Mouse (Mus musculus) spleen, postnatal 10 days (tissue): ENCODE measurements around the gene Nrxn1.

Source experiments
- DNase-seq, 2 experiments: peaks; one replicate each; pipeline ENCODE4 v3.0.0; 2021 to 2022; ENCODE audit warnings: low spot score in 2 of 2

The Nrxn1 gene

DNA sequence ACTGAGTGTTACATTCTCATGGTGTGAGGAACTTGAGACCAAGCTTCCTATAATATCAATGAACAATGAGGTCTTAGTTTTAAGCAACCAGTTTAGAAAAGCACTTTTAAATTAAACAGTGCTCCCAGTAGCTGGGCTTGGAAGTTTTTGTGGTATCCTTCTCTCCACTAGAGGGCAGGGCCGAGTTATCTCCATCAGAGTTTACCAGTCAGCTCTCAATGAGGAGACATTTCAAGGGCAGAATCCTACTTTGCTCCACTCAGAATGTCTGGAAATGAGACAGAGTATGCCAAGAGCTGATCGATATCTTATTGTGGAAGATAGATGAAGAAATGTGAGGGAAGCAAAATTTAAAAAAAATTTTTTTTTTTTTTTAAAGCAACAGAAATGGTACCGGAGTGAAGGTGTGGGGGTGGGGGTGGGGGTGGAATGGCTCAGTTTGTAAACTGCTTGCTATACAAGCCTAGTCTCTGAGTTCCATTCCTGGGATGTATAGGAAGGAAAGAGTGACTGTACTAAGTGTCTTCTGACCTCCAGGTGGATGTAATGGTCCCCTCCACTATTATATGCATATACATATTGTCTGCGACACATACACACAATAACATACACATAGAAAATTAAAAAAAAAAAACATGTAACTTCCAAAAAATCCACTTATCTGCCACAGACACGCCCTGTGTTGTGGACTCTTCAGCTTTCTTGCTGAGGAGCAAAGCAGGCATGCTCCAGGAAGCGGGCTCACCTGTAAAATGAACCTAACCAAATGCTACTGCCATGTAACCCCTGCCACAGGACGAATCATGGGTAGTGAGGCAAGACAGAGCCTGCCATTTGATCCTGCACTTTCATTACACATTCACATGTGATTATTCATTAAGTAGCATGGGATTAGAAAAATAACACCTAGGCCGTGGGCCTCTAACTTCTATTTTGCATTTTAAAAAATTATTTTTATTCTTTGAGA, 283.4 kb downstream of the Nrxn1 start:
- peak in 1 of 2 experiments; percentile 23 for DNase-seq

GRCm38 (mm10) chr17:90808256-90808655, 284.6 kb downstream of the Nrxn1 start:
- no peak for DNase-seq

GRCm38 (mm10) chr17:90807199-90807598, 285.7 kb downstream of the Nrxn1 start:
- no peak for DNase-seq

GRCm38 (mm10) chr17:90798689-90799088, 294.2 kb downstream of the Nrxn1 start:
- DNase-seq, result no peak

- no peak for DNase-seq
Measured at GRCm38 (mm10) chr17:90797659-90798288, 295.1 kb downstream of the Nrxn1 start.

DNA sequence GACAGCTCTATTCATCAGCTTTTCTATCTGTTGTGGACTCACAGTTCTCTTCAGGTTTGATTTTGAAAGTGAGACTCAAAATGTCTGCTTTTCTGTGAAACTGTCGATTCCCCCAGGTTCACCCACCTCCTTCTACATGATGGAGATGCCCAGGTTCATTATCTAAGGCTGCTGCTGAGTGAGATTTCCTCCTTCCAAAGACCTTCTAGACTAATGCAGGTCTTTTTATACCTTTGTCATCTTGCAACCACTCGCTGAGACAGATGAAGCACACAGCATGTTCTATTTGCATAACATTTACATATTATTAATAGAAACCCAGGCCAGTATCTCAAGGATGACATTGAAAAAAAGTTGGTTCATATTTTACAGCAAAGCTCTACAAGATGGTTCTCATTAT, 295.9 kb downstream of the Nrxn1 start:
- DNase-seq, result no peak

DNA sequence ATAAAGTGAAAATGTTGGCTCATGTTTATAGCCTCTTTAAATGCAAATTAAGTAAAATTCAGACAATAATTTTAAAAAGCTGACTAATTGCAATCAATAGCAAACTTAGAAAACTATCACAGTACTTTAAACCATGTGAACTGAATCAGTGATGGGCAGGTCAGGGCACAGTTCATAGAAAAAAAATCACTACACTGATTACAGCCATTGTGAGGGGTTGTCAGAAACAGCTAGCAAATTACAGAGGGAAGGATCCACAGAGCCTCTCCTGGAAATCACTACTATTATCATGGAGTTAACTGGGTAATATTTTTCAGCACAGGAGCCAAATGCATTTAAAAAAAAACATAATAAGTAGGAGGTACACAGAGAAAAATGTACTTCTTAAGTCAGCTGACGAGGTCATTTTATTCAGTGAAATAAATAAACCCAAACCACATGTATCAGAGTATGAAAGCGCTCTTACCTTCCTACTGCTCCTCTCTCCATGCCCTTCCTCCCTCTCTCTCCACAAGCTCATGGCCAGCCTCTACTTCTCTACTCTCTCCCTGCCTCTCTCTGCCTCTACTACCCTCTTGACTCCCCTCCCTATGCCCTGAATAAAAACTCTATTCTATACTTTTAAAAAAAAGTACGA, 304.3 kb downstream of the Nrxn1 start:
- no peak for DNase-seq

GRCm38 (mm10) chr17:90788040-90788439, 304.8 kb downstream of the Nrxn1 start:
- no peak for DNase-seq

GRCm38 (mm10) chr17:90787121-90787788, 305.6 kb downstream of the Nrxn1 start:
- no peak for DNase-seq

GRCm38 (mm10) chr17:90780481-90780880, 312.4 kb downstream of the Nrxn1 start:
- DNase-seq, result no peak

DNA sequence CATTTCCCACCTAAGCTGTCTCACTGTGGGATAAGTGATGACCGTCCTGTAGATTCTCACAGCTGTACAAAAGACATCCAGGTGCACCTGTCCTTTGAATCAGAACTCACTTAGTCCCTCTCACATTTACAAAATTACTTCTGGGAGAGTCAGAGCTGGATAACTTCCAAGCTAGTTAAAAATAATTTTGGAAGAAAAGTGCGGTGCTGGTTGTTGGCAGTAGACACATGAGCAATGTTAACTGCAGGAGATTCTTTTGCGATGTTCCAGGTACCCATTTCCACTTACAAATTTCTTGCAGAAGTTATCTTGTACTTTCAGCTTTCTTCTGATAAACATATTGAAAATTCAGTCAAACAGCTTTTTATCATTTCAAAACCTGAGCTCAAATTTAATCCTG, 317.5 kb downstream of the Nrxn1 start:
- no peak for DNase-seq

DNA sequence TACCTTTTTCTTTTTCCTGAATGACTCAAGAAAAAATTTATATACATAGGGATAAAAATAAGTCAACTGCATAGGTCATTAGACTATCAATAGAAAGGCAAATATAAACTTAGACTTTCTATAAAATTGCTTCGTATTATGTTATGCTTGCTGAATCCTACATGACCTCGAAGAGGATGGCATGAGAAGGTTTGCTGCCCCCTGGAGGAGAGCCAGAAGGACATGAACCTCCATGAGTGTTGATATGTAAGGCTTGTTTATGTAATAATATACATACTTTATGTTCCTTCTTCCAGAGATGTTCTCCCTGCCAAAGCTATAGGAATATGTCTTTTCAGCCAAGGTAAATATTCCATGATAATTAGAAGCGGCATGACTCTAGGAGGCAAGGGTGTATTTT, 319.6 kb downstream of the Nrxn1 start:
- no peak for DNase-seq

DNA sequence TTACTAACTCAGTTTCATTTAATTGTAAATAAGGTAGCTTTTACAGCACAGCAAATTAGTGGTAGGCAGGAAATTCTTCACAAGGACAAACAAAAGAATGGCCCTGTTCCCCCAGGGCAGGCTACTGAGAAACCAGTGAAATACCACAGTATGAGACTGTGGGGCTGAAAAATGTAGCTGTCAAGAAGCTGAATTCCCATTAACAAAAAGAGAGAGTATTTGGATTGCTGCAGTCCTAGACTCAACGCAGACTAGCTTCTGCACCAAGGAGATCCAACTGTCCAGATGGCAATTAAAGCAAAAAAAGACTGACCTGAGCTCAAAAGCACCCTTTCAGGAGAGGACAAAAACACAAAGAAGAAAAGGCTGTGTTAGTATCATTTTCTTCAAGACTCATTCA, 324.7 kb downstream of the Nrxn1 start:
- DNase-seq, result no peak

DNA sequence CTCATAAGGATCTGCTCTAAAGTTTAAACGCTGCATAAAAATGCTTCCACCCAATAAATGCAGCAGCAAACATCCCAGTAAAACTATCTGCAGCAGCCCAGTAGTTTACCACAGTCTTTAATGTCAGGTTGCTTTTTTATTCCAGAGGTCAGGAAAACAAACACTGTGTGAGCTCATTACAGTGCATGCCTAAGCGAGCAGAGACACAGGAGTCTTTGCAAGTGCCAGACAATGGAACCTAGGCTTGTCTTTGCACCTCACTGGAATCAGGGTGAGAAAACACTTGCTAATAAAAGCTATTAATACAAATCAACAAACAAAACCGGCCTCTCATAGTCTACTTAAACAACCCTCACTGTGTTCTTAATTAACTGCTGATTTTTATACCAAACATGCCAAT, 365.7 kb downstream of the Nrxn1 start:
- no peak for DNase-seq

DNA sequence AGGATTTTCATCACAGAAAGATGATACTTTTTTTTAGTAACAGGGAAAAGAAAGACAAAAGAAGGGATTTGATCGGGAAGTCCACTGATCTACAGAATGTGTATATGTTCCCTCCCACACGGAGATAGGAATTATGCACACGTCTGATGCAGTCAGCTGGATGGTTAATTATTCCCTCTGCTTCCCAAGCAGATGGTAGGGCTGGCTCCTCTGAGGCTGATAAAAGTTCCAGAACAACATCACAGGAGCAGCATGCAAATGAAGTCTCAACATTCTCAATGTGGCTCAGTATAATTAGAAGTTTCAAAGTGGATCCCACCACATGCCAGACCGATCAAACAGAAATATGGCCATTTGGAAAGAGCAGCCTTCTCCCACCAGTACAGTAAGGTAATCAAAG, 388.1 kb downstream of the Nrxn1 start:
- no peak for DNase-seq

- DNase-seq, result no peak
Measured at GRCm38 (mm10) chr17:90702626-90703025, 390.2 kb downstream of the Nrxn1 start.

- no peak for DNase-seq
Measured at GRCm38 (mm10) chr17:90696071-90696800, 396.6 kb downstream of the Nrxn1 start.

- DNase-seq, result no peak
Measured at GRCm38 (mm10) chr17:90695086-90695584, 397.7 kb downstream of the Nrxn1 start.

DNA sequence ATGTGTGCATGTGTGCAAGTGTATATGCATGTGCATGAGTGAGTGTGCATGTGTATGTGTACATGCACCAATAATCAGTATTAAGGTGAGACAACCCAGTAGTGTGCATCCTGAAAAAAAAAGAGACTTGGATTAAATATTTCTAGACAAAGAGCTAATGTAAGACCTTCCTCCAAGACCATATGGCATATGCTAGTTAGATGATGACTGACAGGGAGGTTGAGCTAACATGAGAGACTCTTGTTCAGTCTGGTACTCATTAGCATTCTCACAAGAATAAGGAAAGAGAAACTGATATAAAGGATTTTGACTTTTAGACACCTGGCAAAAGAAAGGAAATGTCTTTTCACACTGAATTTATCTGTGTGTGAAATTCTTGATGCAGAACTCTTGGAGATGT, 408.7 kb downstream of the Nrxn1 start:
- DNase-seq, result no peak

- DNase-seq, result no peak
Measured at GRCm38 (mm10) chr17:90681019-90681418, 411.9 kb downstream of the Nrxn1 start.

GRCm38 (mm10) chr17:90676676-90677075, 416.2 kb downstream of the Nrxn1 start:
- no peak for DNase-seq
